Comparison of ENCODE assay signal across 8 mouse cellular contexts in the genomic region with DNA sequence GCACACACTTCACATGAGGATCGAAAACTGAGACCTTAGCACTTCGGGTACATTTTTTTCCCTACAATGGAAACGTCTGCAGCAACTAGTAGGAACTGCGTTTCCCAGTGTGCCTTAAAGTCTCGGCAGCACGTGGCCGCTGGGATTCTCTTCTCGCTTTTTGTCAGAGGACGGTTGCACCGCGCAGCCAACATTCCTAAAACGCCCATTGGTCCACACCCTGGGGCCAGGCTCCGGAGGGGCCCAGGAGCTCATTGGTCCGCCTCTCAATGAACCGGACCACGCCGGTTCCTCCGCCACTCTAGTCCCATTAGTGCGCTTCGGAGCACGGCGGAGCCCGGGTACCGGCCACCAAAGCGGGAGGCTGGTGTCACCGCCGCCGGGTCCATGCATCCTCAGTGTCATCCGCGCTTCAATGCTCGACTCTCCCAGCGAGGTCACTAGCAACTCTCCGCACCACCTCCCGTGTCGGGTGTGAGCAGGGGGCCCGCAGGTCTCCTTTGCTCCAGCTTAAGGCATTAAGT. TPM values are rescaled to one million over a fixed set of nuclear protein-coding genes. Genes with fewer than 3 reads are reported as not detected.
A peak's percentile ranks its signal among the peaks of the same experiment; 100 is the strongest.
DNase-seq lines count a peak whose midpoint lies in the region; ATAC-seq lines count a peak whose summit lies in the region.

No protein-coding gene starts in this region.

- DNase-seq in adrenal gland, adult 18-20 months (ENCODE audit: low spot score in 2 of 2) = peak; percentile 69 to 78
- DNase-seq in embryo, embryonic 10 days (ENCODE audit: low spot score) = peak; percentile 93
- peak; percentile 86 for DNase-seq in gastrocnemius, postnatal 14 days
- DNase-seq in left cerebral cortex, adult 9 months (ENCODE audit: low spot score in 2 of 2) = peak; percentile 68 to 87
- DNase-seq in right cerebral cortex, postnatal 10 days (ENCODE audit: low spot score in 2 of 2) = peak; percentile 92 to 95
- peak; percentile 83 for DNase-seq in urinary bladder, postnatal 4 days (ENCODE audit: low spot score in 2 of 2)

- no peaks in the 10 kb centered on the region for H3K27me3 ChIP-seq in megakaryocyte, embryonic 14.5 days (replicated peaks)

- H3K4me3 ChIP-seq in megakaryocyte, embryonic 14.5 days (replicated peaks) = peak overlapping the region; percentile 99

- intact Hi-C loops in gastrocnemius, postnatal 14 days (cut with DNase I; ENCODE audit: low total_unique reads) = no loop called here

- peaks cover 42% of the 10 kb centered on the region for H3K4me1 ChIP-seq in megakaryocyte, embryonic 14.5 days

- 0 out of 2 replicates have a peak, but pooled peaks cover under 1% of the 10 kb centered on the region for H3K9me3 ChIP-seq in megakaryocyte, embryonic 14.5 days

- peak; percentile 19 for ATAC-seq in inflammation-experienced regulatory T-cells, adult 6 months

- peaks cover 40% of the 10 kb centered on the region for H3K36me3 ChIP-seq in megakaryocyte, embryonic 14.5 days (replicated peaks; ENCODE audit: low read length)

RNA-seq across cellular contexts. Expression of gene Amd1, which starts 1.3 kb away (rescaled TPM):
- 10 to 100 TPM; 45.7 to 51.7 TPM for total RNA-seq in adrenal gland, adult 18-20 months (2021)
- total RNA-seq in gastrocnemius, postnatal 14 days (2021) = 10 to 100 TPM; 20.7 to 24.8 TPM
- polyA plus RNA-seq in inflammation-experienced regulatory T-cells, adult 6 months (2017; shearing (Covaris generic)) = 10 to 100 TPM; 49.4 to 80.0 (median 63.0) TPM
- 0.79 and 10.4 TPM in 2 replicates for polyA plus RNA-seq in megakaryocyte, embryonic 14.5 days (2012; ENCODE audit: insufficient read depth, low replicate concordance)

RNA-seq across cellular contexts. Expression of gene Cdk19, which starts 38.7 kb away (rescaled TPM):
- 10 to 100 TPM in 1 of 2 experiments, 1 to 10 TPM in 1; 6.1 to 11.8 TPM for total RNA-seq in adrenal gland, adult 18-20 months (2021)
- 1 to 10 TPM; 5.4 to 6.4 TPM for total RNA-seq in gastrocnemius, postnatal 14 days (2021)
- 10 to 100 TPM in 2 of 3 experiments, 1 to 10 TPM in 1; 8.7 to 15.9 (median 12.1) TPM for polyA plus RNA-seq in inflammation-experienced regulatory T-cells, adult 6 months (2017; shearing (Covaris generic))
- polyA plus RNA-seq in megakaryocyte, embryonic 14.5 days (2012; ENCODE audit: insufficient read depth, low replicate concordance) = 4.8 and 7.2 TPM in 2 replicates

RNA-seq across cellular contexts. Expression of gene Gtf3c6, which starts 42.8 kb away (rescaled TPM):
- 10 to 100 TPM; 36.6 to 50.0 TPM for total RNA-seq in adrenal gland, adult 18-20 months (2021)
- total RNA-seq in gastrocnemius, postnatal 14 days (2021) = 10 to 100 TPM; 19.1 to 21.5 TPM
- 100 to 1,000 TPM; 113 to 128 (median 121) TPM for polyA plus RNA-seq in inflammation-experienced regulatory T-cells, adult 6 months (2017; shearing (Covaris generic))
- 7.4 and 17.2 TPM in 2 replicates for polyA plus RNA-seq in megakaryocyte, embryonic 14.5 days (2012; ENCODE audit: insufficient read depth, low replicate concordance)

RNA-seq across cellular contexts. Expression of gene Rpf2, which starts 53.9 kb away (rescaled TPM):
- 10 to 100 TPM; 20.1 to 26.1 TPM for total RNA-seq in adrenal gland, adult 18-20 months (2021)
- total RNA-seq in gastrocnemius, postnatal 14 days (2021) = 10 to 100 TPM; 16.2 to 19.2 TPM
- polyA plus RNA-seq in inflammation-experienced regulatory T-cells, adult 6 months (2017; shearing (Covaris generic)) = 10 to 100 TPM; 59.8 to 68.0 (median 65.5) TPM
- 1.3 TPM in 1 of 2 replicates, not detected in the other for polyA plus RNA-seq in megakaryocyte, embryonic 14.5 days (2012; ENCODE audit: insufficient read depth, low replicate concordance)

Comparison
In these comparisons a context has a peak if more than half of its experiments do, and no peak if none do; other contexts are left out.
1. Peak in every context shown above with its lines: DNase-seq, ATAC-seq and H3K4me3 ChIP-seq.